Mouse (Mus musculus) liver, embryonic 14.5 days (tissue): ENCODE measurements at regions not wholly inside any gene's neighbourhood (a gene's known extent, or its start where the extent isn't known, plus 50 kb on each side); places are given as distances from the start of the nearest gene placed in this dataset.
"Not testable (repeated sequence)": the region's sequence is repeated elsewhere in the genome, so short reads cannot be mapped to it uniquely, and the experiment has no call there.

Experiments used
- ATAC-seq: fragments of 200-750 bp; cut with Nextera tagmentation; 2 replicates; pipeline ENCODE4 v1.8.0; 2017; ENCODE audit warnings: moderate number of reproducible peaks, mild to moderate bottlenecking, moderate library complexity; ENCODE audit not compliant: insufficient read depth
- DNase-seq, 3 experiments: peaks; one replicate each; pipeline ENCODE4 v3.0.0-alpha.2; 2012 to 2013; ENCODE audit warnings: low read depth in 3 of 3, low spot score in 3 of 3
- H3K27ac ChIP-seq: fragments of 300-500 bp; sonication (generic); 2 replicates; pipeline ENCODE4 v1.5.1; 2014; ENCODE audit warnings: moderate library complexity, mild to moderate bottlenecking, control low read depth, inconsistent platforms
- H3K27me3 ChIP-seq: fragments of 300-500 bp; sonication (generic); 2 replicates; pipeline ENCODE4 v1.6.1; 2014; ENCODE audit warnings: mild to moderate bottlenecking, low read length, moderate library complexity; ENCODE audit not compliant: control insufficient read depth, insufficient read depth
- H3K36me3 ChIP-seq: fragments of 300-500 bp; sonication (generic); replicated peaks from 2 replicates; pipeline ENCODE4 v1.6.1; 2014; ENCODE audit warnings: low read depth; ENCODE audit not compliant: control insufficient read depth, insufficient read depth
- H3K4me1 ChIP-seq, 2 experiments: fragments of 200-500 bp in 1 of 2; fragments of 300-500 bp in 1 of 2; sonication (generic) in 1 of 2; replicated peaks; 2 replicates each; pipeline ENCODE4 v1.6.1; 2012 to 2014; ENCODE audit warnings: antibody characterized with exemption in 1 of 2, inconsistent platforms in 1 of 2, low read length in 1 of 2; ENCODE audit not compliant: control insufficient read depth in 2 of 2, insufficient read depth in 2 of 2
- H3K4me2 ChIP-seq: fragments of 300-500 bp; sonication (generic); 2 replicates; pipeline ENCODE4 v1.6.1; 2014; ENCODE audit warnings: low read depth, mild to moderate bottlenecking, control low read depth, moderate library complexity
- H3K4me3 ChIP-seq, 2 experiments: fragments of 200-500 bp in 1 of 2; fragments of 300-500 bp in 1 of 2; sonication (generic) in 1 of 2; 2 replicates each; pipeline ENCODE4 v1.5.1; 2012 to 2014; ENCODE audit warnings: low read depth in 2 of 2, low read length in 2 of 2, mild to moderate bottlenecking in 2 of 2, control low read depth in 1 of 2, inconsistent platforms in 1 of 2, moderate library complexity in 1 of 2; ENCODE audit not compliant: insufficient read depth in 1 of 2
- H3K9ac ChIP-seq: fragments of 300-500 bp; sonication (generic); replicated peaks from 2 replicates; pipeline ENCODE4 v1.6.1; 2014; ENCODE audit warnings: mild to moderate bottlenecking, control low read depth, moderate library complexity
- H3K9me3 ChIP-seq: fragments of 300-500 bp; sonication (generic); 2 replicates; pipeline ENCODE4 v1.6.1; 2016; ENCODE audit warnings: low read length, mixed read lengths; ENCODE audit not compliant: control insufficient read depth
- CTCF ChIP-seq: IDR thresholded peaks from 2 replicates; pipeline ENCODE4 v1.5.1; 2016; ENCODE audit warnings: antibody characterized with exemption, low read depth, control low read depth
- EP300 ChIP-seq: IDR thresholded peaks from 2 replicates; pipeline ENCODE4 v1.6.1; 2016; ENCODE audit warnings: antibody characterized with exemption, low read depth
- WGBS: fragments of 180-500 bp; shearing (Covaris S2); extraction: QIAGEN DNeasy Blood & Tissue Kit; methylation state at CpG from one replicate; pipeline ENCODE4 v1.1.7; 2014; ENCODE audit not compliant: insufficient replicate concordance; 5-methylcytosine and 5-hydroxymethylcytosine counted together

DNA sequence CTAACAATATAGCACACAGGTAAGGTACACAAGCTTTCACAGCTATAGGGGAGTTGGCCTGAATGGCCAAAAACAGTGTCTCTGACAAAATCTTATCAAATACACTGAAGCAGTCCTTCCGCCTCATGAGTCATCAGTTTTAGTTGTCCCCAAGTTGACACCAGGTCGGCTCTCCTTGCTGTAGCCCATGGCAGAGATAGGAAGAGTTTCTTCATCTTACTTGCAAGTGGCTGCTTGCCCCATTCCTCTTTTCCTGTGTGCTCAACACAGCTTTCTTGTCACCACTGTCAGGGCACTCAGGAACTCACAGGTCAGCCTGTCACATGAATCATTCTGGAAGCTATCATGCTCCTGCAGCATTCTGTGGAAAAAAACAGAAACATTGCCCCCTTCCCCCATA, 77.1 kb downstream of the Olfr721-ps1 start:
- not testable (repeated sequence) for H3K4me3 ChIP-seq, H3K36me3 ChIP-seq, H3K27ac ChIP-seq, H3K9me3 ChIP-seq, H3K27me3 ChIP-seq, ATAC-seq, H3K4me1 ChIP-seq, H3K9ac ChIP-seq, H3K4me2 ChIP-seq, DNase-seq
- WGBS = 18% methylated on average over 2 of the region's 2 CpGs

DNA sequence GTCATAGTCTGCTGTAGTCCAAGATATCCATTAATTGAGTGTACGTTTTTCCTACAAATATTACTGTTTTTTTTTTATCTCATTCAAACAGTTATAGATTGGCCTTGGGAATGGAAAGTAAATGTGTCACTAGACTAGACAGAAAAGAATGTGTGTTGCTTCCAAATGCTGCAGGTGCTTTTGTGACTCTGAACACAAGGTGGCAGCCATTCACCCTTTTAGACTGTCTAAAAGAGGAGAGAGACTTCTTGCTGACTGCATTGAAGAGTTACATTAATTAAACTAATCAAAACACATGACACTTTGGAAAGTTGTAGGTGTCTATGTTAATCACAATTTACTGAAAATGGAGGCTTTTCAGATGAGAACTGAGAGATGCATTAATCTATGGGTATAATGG, 80.7 kb downstream of the Olfr721-ps1 start:
- no peak for DNase-seq
- Histone ChIP-seq H3K4me1 (no peaks in the 10 kb centered on the region), H3K9ac (no peak overlapping the region)

DNA sequence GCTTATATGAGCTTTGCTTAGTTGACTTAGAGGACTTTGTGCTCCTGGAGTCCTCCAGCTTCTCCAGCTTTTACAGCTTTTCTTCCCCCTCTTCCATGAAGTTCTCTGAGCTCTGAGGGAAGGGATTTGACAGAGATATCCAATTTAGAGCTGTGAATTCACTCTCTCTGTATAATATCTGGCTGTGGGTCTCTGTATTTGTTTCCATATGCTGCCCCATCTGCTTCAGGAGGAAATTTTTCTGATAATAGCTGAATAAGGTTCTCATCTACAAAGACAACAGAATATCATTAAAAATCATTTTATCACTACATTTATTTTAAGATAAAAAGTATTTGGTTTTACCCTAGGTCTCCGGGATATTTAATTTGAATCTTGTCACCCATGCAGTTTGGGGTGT, 85.3 kb downstream of the Olfr721-ps1 start:
- Histone ChIP-seq H3K9ac (no peak overlapping the region), H3K36me3 (no peaks in the 10 kb centered on the region), H3K27me3 (no peaks in the 10 kb centered on the region), H3K9me3 (no peaks in the 10 kb centered on the region), H3K4me2 (no peak overlapping the region), H3K4me1 (no peaks in the 10 kb centered on the region), H3K27ac (no peak overlapping the region), H3K4me3 (no peak overlapping the region)
- TF ChIP-seq EP300 = no peak
- TF ChIP-seq CTCF = no peak
- WGBS = 52% methylated on average over 1 of the region's 1 CpGs
- DNase-seq (no peak), ATAC-seq (no peak)

More for the DNA sequence above, 80.7 kb downstream of the Olfr721-ps1 start:
- Histone ChIP-seq H3K27me3 (no peaks in the 10 kb centered on the region), H3K27ac (no peak overlapping the region), H3K9me3 (no peaks in the 10 kb centered on the region), H3K4me2 (no peak overlapping the region), H3K36me3 (no peaks in the 10 kb centered on the region), H3K4me3 (no peak overlapping the region)
- ATAC-seq = no peak
- 45% methylated on average over 1 of the region's 1 CpGs for WGBS
- TF ChIP-seq CTCF = no peak; the same call in 1 of the 2 replicates
- TF ChIP-seq EP300 = no peak

DNA sequence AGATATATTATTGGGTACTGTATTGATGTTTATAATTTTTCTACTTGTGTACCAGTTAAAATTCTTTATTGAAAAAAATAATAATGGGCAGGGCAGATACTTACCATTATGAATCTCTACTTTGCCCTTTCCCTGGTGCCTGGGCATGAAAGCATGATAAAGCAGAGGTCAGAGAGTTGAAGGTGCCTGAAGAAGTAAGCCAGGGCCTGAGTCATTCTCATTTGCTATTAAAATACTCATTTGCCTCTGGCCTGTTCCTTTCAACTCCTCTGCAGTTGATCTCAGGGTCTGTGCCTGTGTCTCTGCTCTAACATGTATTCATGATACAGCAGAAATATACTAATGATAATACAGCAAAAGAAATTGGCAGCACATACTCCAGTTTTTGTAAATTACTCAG, 89.4 kb downstream of the Olfr721-ps1 start:
- no peak for ATAC-seq

DNA sequence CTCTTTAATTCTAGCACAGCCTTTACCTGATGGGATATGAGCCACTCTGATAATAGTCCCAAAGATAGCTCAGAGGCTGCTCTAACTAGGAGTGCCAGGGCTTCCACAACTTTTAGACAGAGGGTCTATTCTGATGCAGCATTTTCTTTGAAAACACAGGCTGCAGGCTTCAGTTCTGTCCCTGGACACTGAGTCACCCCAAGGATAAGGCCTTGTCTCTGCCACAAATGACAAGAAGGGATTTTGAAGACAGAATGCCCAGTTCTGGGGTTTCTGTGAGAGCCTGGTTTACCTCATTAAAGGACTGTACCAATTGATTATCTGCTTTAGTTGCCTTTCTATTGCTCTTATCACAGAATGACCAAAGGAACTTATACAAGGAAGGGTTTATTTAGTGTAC, 90.9 kb downstream of the Olfr721-ps1 start:
- DNase-seq (no peak), ATAC-seq (no peak)
- no peak overlapping the region for H3K4me3 ChIP-seq
- no peaks in the 10 kb centered on the region for H3K36me3 ChIP-seq
- H3K27me3 ChIP-seq = no peaks in the 10 kb centered on the region
- no peak overlapping the region for H3K27ac ChIP-seq
- H3K9ac ChIP-seq = no peak overlapping the region
- H3K4me2 ChIP-seq = no peak overlapping the region
- no peak for TF ChIP-seq EP300
- no peak for TF ChIP-seq CTCF
- no peaks in the 10 kb centered on the region for H3K4me1 ChIP-seq
- H3K9me3 ChIP-seq = no peaks in the 10 kb centered on the region

More for the DNA sequence above, 89.4 kb downstream of the Olfr721-ps1 start:
- H3K27ac ChIP-seq = no peak overlapping the region
- no peak for DNase-seq
- no peak overlapping the region for H3K4me2 ChIP-seq
- no peak overlapping the region for H3K9ac ChIP-seq
- no peaks in the 10 kb centered on the region for H3K36me3 ChIP-seq
- no peak overlapping the region for H3K4me3 ChIP-seq
- no peaks in the 10 kb centered on the region for H3K4me1 ChIP-seq
- TF ChIP-seq CTCF = no peak
- no peak for TF ChIP-seq EP300
- H3K9me3 ChIP-seq = no peaks in the 10 kb centered on the region
- no peaks in the 10 kb centered on the region for H3K27me3 ChIP-seq

DNA sequence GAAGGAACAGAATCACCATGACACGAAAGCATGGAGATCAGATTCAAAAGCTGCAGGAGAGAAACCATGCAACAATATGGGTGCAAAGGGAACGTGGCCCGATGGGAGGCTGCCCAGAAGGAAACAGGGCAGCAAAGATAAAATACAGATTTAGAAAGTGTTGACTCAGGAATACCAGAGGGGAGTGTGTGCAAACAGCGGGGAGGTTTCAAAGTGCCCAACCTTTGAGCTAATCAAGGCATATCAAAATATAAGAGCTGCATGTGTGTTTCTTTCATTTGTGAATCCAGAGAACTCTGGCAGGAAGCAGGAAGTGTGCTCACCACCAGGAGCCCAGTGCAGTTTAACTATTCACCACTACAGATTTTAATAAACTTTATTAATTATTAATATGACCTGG, 110.8 kb downstream of the Olfr721-ps1 start:
- no peak overlapping the region for H3K9ac ChIP-seq
- no peaks in the 10 kb centered on the region for H3K9me3 ChIP-seq
- 23% methylated on average over 4 of the region's 4 CpGs for WGBS
- TF ChIP-seq CTCF (no peak), EP300 (no peak)
- no peak overlapping the region for H3K4me2 ChIP-seq
- DNase-seq = no peak
- H3K4me3 ChIP-seq = no peak overlapping the region
- H3K36me3 ChIP-seq = no peaks in the 10 kb centered on the region
- H3K27me3 ChIP-seq = no peaks in the 10 kb centered on the region
- ATAC-seq = no peak
- H3K4me1 ChIP-seq = peaks cover 0 to 2% of the 10 kb centered on the region in 2 experiments; a peak in 1 of 4 replicates
- no peak overlapping the region for H3K27ac ChIP-seq
